Mouse (Mus musculus): ENCODE measurements at regions not wholly inside any gene's neighbourhood (a gene's known extent, or its start where the extent isn't known, plus 50 kb on each side); places are given as distances from the start of the nearest gene placed in this dataset.
"Not testable (repeated sequence)": the region's sequence is repeated elsewhere in the genome, so short reads cannot be mapped to it uniquely, and the experiment has no call there.

DNA sequence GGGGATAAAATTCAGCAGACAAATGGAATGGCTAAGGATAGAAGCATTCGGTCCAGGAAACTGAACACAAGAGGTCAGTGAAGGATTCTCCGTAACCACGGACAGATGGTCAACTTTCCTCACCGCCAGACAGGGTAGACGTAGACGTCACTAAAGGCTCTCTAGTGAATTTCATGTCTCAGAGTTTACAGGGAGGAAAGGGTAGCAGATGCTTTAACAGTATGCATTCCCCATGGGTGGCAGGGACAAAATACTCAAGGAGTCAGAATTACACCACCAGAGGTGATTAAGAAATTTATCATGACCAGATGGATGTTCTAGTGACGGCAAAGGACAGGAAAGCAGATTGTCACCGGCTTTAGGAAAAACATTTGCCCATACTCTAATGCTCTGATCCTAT, 331.2 kb downstream of the Sh2d4b start:
- H3K9ac ChIP-seq (ENCODE audit: low read depth, low read length), result no peak overlapping the region
- no peak overlapping the region for H3K4me2 ChIP-seq (ENCODE audit: low read length)
- H3K9me3 ChIP-seq (ENCODE audit: control insufficient read depth, low read length), result no peaks in the 10 kb centered on the region
- H3K4me3 ChIP-seq (ENCODE audit: low read length), result no peak overlapping the region
- no peaks in the 10 kb centered on the region for H3K27me3 ChIP-seq (replicated peaks; ENCODE audit: control insufficient read depth, insufficient read depth, low read length)
- no peak; the same call in 1 of the 2 replicates for ATAC-seq
- H3K36me3 ChIP-seq (ENCODE audit: control insufficient read depth, insufficient read depth, low read length), result no peaks in the 10 kb centered on the region
- 66% methylated on average over 8 of the region's 8 CpGs for WGBS
- no peaks in the 10 kb centered on the region for H3K4me1 ChIP-seq (ENCODE audit: control insufficient read depth, insufficient read depth, low read depth, low read length)
- no peak overlapping the region for H3K27ac ChIP-seq (ENCODE audit: low read depth, low read length)

DNA sequence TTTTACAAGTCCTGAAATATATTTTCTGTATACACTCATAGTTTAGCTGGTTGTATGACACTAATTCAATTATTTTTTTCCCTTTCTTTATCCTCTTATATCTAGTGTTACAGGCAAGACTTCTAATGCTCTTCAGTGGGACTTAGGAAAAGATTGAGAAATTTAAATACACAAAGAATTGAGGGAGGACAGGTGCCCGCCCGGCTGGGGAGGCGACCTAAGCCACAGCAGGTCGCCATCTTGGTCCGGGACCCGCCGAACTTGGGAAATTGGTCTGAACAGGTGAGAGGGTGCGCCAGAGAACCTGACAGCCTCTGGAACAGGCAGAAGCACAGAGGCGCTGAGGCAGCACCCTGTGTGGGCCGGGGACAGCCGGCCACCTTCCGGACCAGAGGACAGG, 346.6 kb downstream of the Sh2d4b start:
- not testable (repeated sequence) for H3K9ac ChIP-seq (ENCODE audit: low read depth, low read length); H3K36me3 ChIP-seq (ENCODE audit: control insufficient read depth, insufficient read depth, low read length); H3K4me1 ChIP-seq (ENCODE audit: control insufficient read depth, insufficient read depth, low read depth, low read length); H3K9me3 ChIP-seq (ENCODE audit: control insufficient read depth, low read length); H3K4me3 ChIP-seq (ENCODE audit: low read length); H3K27me3 ChIP-seq (replicated peaks; ENCODE audit: control insufficient read depth, insufficient read depth, low read length); H3K27ac ChIP-seq (ENCODE audit: low read depth, low read length); ATAC-seq; H3K4me2 ChIP-seq (ENCODE audit: low read length)
- WGBS, result 94% methylated on average over 8 of the region's 12 CpGs

DNA sequence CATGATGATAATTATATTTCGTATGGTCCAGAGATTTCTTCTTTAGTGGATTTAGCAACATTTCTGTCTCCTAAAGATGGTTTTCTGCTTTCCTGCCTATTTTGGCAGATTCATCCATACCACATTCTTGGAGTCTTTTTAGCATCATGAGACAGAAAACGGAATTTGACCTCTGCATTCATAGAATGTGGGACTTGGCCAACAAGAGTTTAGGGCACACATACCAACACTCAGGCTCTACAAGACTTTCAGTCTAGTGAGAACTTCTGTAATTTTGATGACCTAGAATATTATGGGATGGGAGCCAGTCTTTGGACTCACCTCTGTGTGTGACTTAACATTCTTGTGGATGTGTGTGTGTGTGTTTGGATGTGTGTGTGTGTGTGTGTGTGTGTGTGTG, 360.0 kb downstream of the Sh2d4b start:
- H3K9me3 ChIP-seq (ENCODE audit: control insufficient read depth, low read length), result no peaks in the 10 kb centered on the region
- H3K27me3 ChIP-seq (replicated peaks; ENCODE audit: control insufficient read depth, insufficient read depth, low read length), result no peaks in the 10 kb centered on the region
- H3K9ac ChIP-seq (ENCODE audit: low read depth, low read length), result no peak overlapping the region
- no peak overlapping the region for H3K4me2 ChIP-seq (ENCODE audit: low read length)
- H3K36me3 ChIP-seq (ENCODE audit: control insufficient read depth, insufficient read depth, low read length), result no peaks in the 10 kb centered on the region
- H3K4me1 ChIP-seq (ENCODE audit: control insufficient read depth, insufficient read depth, low read depth, low read length), result no peaks in the 10 kb centered on the region
- no peak overlapping the region for H3K4me3 ChIP-seq (ENCODE audit: low read length)
- no peak for ATAC-seq
- H3K27ac ChIP-seq (ENCODE audit: low read depth, low read length), result no peak overlapping the region
- WGBS, result 78% methylated on average over 2 of the region's 2 CpGs

DNA sequence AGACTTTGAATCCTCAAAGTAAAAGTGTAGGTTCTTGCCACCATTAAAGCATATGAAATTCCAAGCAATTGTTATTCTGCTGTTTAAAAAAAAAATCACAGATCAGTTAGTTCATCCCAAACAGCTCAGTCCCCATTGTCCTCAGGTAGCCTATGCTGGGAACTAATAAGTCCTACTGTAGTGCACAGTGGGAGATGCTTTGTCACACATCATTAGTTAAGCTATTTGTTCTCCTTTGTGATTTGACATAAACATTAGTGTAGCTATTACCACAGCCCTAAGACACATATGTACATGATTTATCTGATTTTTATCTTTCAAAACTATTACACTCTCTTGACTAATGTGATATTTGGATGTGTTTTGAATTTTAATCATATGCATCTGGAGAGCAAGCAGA, 378.4 kb downstream of the Sh2d4b start:
- Histone ChIP-seq H3K4me1 (ENCODE audit: control insufficient read depth, insufficient read depth, low read depth, low read length) (no peaks in the 10 kb centered on the region), H3K4me3 (ENCODE audit: low read length) (no peak overlapping the region), H3K27ac (ENCODE audit: low read depth, low read length) (no peak overlapping the region), H3K9me3 (ENCODE audit: control insufficient read depth, low read length) (no peaks in the 10 kb centered on the region), H3K9ac (ENCODE audit: low read depth, low read length) (no peak overlapping the region), H3K4me2 (ENCODE audit: low read length) (no peak overlapping the region), H3K27me3 (replicated peaks; ENCODE audit: control insufficient read depth, insufficient read depth, low read length) (no peaks in the 10 kb centered on the region), H3K36me3 (ENCODE audit: control insufficient read depth, insufficient read depth, low read length) (no peaks in the 10 kb centered on the region)
- ATAC-seq, result peak; percentile 63; the same call in 1 of the 2 replicates

Measured in hindbrain, embryonic 16.5 days (tissue).